Mouse (Mus musculus) stomach, postnatal 0 days (tissue): ENCODE data around the gene Drp2.

Experiments
- CTCF ChIP-seq: IDR thresholded peaks from 2 replicates; pipeline ENCODE4 v1.5.1; 2016; ENCODE audit warnings: antibody characterized with exemption, low read depth, mild to moderate bottlenecking, moderate library complexity
- EP300 ChIP-seq: optimal IDR thresholded peaks from 2 replicates; pipeline ENCODE3; 2016; ENCODE audit warnings: antibody characterized with exemption

GRCm38 (mm10) chrX:134476290-134476689 lies 71.9 kb downstream of the Drp2 start, which contains the start of gene Taf7l:
- TF ChIP-seq CTCF (no peak), EP300 (no peak)
